Mouse (Mus musculus): ENCODE measurements around the gene Plxnb1. TPM values are rescaled to one million over a fixed set of nuclear protein-coding genes. Genes with fewer than 3 reads are reported as not detected.

The Plxnb1 gene
- polyA plus RNA-seq, 1 experiment, result not detected

DNA sequence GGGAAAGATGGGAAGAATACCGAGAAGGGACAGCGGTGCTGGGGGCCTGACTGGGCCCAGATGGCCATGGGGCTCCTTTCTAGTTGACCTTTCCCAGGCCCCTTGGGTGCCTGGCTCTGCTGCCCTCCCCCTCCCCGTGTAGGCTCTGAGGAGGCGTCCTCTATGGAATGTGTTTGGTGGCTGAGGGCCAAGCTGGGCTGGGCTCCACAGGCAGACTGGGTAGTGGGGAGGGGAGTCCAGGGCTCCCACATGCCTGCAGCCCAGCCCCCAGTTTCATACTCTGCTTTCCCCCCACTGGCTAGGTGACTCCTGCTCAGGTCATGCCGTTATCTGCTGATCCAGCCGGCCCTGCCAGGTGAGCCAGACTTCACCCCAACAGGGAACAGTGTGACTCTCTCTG lies 3.8 kb downstream of the Plxnb1 start:
- no peak overlapping the region for H3K27ac ChIP-seq (ENCODE audit: insufficient read depth, low read depth, low read length)
- no peak overlapping the region for H3K4me3 ChIP-seq (ENCODE audit: insufficient read depth, low read length)
- H3K4me1 ChIP-seq (ENCODE audit: control insufficient read depth, insufficient read depth, low read length), result peaks cover 3% of the 10 kb centered on the region; the same call in 1 of the 2 replicates
- TF ChIP-seq POLR2A (IDR thresholded peaks at IDR 0.05; ENCODE audit: borderline replicate concordance, low read depth, low read length) (no peak), CTCF (IDR thresholded peaks at IDR 0.05; ENCODE audit: low read depth, low read length) (no peak)

DNA sequence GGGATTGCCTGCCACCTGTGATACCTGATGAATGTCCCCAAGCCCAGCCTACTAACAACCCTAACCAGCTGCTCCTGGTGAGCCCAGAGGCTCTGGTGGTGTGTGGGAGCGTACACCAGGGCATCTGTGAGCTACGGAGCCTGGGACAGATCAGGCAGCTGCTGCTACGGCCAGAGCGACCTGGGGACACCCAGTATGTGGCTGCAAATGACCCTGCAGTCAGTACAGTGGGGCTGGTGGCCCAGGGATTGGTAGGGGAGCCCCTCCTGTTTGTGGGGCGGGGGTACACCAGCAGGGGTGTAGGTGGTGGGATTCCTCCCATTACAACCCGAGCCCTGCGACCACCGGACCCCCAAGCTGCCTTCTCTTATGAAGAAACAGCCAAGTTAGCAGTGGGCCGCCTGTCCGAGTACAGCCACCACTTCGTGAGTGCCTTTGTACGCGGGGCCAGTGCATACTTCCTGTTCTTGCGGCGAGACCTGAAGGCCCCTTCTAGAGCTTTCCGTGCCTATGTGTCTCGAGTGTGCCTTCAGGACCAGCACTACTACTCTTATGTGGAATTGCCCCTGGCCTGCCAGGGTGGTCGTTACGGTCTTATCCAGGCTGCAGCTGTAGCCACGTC lies 5.2 kb downstream of the Plxnb1 start:
- no peak for TF ChIP-seq POLR2A (IDR thresholded peaks at IDR 0.05; ENCODE audit: borderline replicate concordance, low read depth, low read length)
- no peak for TF ChIP-seq CTCF (IDR thresholded peaks at IDR 0.05; ENCODE audit: low read depth, low read length)
- Histone ChIP-seq H3K4me3 (ENCODE audit: insufficient read depth, low read length) (no peak overlapping the region), H3K4me1 (ENCODE audit: control insufficient read depth, insufficient read depth, low read length) (peaks cover 5% of the 10 kb centered on the region; the same call in 1 of the 2 replicates), H3K27ac (ENCODE audit: insufficient read depth, low read depth, low read length) (no peak overlapping the region)

DNA sequence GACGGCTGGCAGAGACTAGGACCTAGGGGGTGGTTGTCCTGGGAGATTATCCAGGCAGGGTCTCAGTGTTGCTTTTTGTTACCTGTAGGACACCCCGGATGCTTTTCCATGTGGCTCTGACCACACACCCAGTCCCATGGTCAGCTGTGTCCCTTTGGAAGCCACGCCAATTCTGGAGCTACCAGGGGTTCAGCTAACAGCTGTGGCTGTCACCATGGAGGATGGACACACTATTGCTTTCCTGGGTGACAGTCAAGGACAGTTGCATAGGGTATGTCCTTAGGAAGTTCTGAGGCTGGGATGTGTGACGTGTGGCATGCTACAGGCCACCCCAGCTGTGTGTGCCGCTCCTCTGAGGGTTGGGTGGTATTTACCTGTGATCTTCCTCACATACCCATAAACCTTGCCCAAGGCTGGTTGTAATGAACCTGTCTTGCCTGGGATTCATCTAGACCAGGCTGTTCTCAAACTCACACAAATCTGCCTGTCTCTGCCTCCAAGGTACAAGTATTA lies 6.8 kb downstream of the Plxnb1 start:
- peaks cover 6% of the 10 kb centered on the region; the same call in 1 of the 2 replicates for H3K4me1 ChIP-seq (ENCODE audit: control insufficient read depth, insufficient read depth, low read length)
- no peak overlapping the region for H3K27ac ChIP-seq (ENCODE audit: insufficient read depth, low read depth, low read length)
- no peak overlapping the region for H3K4me3 ChIP-seq (ENCODE audit: insufficient read depth, low read length)
- no peak for TF ChIP-seq POLR2A (IDR thresholded peaks at IDR 0.05; ENCODE audit: borderline replicate concordance, low read depth, low read length)
- no peak for TF ChIP-seq CTCF (IDR thresholded peaks at IDR 0.05; ENCODE audit: low read depth, low read length)

DNA sequence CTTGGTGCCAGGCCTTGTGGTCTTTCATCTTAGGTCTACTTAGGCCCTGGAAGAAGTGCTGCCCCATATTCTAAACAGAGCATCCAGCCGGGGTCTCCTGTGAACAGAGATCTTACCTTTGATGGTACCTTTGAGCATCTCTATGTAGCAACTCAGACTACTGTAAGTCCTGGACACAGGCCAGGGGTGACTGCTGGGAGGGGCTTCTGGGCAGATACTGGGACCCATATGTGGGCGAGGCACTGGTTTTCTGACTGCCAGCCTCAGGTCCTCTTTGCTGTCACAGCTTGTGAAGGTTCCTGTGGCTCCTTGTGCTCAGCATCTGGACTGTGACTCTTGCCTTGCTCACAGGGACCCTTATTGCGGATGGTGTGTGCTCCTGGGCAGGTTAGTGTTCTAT lies 7.4 kb downstream of the Plxnb1 start:
- TF ChIP-seq POLR2A (IDR thresholded peaks at IDR 0.05; ENCODE audit: borderline replicate concordance, low read depth, low read length) (no peak), CTCF (IDR thresholded peaks at IDR 0.05; ENCODE audit: low read depth, low read length) (no peak)
- Histone ChIP-seq H3K27ac (ENCODE audit: insufficient read depth, low read depth, low read length) (no peak overlapping the region), H3K4me1 (ENCODE audit: control insufficient read depth, insufficient read depth, low read length) (peaks cover 6% of the 10 kb centered on the region; the same call in 1 of the 2 replicates), H3K4me3 (ENCODE audit: insufficient read depth, low read length) (no peak overlapping the region)

DNA sequence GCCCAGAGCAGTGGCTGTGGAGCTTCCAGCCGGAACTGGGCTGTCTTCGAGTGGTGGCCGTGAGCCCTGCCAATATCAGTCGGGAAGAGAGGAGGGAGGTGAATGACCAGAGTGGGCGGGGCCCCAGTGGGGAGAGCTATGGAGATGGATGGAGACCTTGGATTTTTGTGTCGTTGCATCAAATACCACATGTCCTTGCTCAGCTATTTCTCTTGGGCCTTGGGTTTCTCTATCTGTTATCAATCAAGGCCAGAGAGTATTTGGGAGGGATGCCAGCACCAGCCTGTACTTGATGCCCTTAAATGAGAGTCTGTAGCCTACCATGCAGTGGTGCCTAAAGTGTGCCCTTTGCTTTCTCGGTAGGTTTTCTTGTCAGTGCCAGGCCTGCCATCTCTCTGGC lies 8.1 kb downstream of the Plxnb1 start:
- H3K4me1 ChIP-seq (ENCODE audit: control insufficient read depth, insufficient read depth, low read length), result peaks cover 3% of the 10 kb centered on the region; the same call in 1 of the 2 replicates
- no peak overlapping the region for H3K27ac ChIP-seq (ENCODE audit: insufficient read depth, low read depth, low read length)
- TF ChIP-seq POLR2A (IDR thresholded peaks at IDR 0.05; ENCODE audit: borderline replicate concordance, low read depth, low read length) (no peak), CTCF (IDR thresholded peaks at IDR 0.05; ENCODE audit: low read depth, low read length) (no peak)
- H3K4me3 ChIP-seq (ENCODE audit: insufficient read depth, low read length), result no peak overlapping the region

DNA sequence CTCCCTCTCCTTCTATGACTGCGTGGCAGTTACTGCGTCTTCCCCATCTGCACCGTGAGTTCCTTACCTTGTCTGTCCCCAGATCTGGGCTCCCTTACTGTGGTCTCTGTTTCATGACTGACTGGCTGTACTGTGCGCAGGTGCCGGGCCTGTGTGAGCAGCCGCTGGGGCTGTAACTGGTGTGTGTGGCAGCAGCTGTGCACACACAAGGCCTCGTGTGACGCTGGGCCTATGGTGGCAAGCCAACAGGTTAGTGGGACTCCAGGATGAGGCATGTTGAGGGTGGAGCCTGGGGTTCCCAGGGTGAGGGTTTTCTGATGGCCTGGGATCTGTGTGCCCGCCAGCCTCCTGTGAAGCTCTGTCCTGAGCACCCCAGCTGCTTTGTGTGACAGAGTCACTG lies 8.9 kb downstream of the Plxnb1 start:
- Histone ChIP-seq H3K4me1 (ENCODE audit: control insufficient read depth, insufficient read depth, low read length) (peaks cover 3% of the 10 kb centered on the region; the same call in 1 of the 2 replicates), H3K27ac (ENCODE audit: insufficient read depth, low read depth, low read length) (no peak overlapping the region), H3K4me3 (ENCODE audit: insufficient read depth, low read length) (no peak overlapping the region)
- no peak for TF ChIP-seq POLR2A (IDR thresholded peaks at IDR 0.05; ENCODE audit: borderline replicate concordance, low read depth, low read length)
- no peak for TF ChIP-seq CTCF (IDR thresholded peaks at IDR 0.05; ENCODE audit: low read depth, low read length)

DNA sequence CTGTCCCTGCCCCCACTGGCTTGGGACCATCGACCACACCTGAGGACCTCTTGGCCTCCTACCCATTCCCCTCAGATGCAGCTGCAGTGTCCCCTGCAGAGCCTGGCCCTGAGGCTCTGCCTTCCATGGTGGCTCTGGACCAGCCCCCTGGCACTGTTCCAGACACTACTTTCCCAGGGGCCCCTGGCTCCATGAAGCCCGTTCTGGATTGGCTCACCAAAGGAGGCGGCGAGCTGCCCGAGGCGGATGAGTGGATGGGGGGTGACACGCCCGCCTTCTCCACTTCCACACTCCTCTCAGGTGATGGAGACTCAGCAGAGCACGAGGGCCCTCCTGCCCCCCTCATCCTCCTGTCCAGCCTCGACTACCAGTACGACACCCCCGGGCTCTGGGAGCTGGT lies 9.8 kb downstream of the Plxnb1 start:
- H3K4me3 ChIP-seq (ENCODE audit: insufficient read depth, low read length), result no peak overlapping the region
- TF ChIP-seq CTCF (IDR thresholded peaks at IDR 0.05; ENCODE audit: low read depth, low read length), result no peak
- TF ChIP-seq POLR2A (IDR thresholded peaks at IDR 0.05; ENCODE audit: borderline replicate concordance, low read depth, low read length), result no peak
- no peak overlapping the region for H3K27ac ChIP-seq (ENCODE audit: insufficient read depth, low read depth, low read length)
- H3K4me1 ChIP-seq (ENCODE audit: control insufficient read depth, insufficient read depth, low read length), result peaks cover 3% of the 10 kb centered on the region; the same call in 1 of the 2 replicates

DNA sequence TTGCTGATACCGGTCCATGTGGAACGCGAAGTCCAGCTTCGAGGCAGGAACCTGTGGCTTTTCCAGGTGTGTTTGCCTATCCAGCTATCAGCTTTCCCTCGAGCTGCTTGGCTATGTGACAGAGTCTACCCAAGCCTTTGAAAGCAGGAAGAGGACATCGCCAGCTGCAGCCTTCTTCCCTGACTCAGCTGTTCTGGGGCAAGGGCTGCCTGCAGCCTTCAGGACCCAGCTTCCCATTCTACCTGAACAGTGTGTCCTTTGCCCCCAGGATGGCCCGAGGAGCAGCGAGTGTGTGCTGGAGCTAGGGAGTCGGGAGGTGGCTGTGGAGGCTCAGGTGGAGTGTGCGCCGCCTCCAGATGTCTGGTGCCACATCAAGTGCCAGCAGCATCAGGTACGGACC lies 10.5 kb downstream of the Plxnb1 start:
- H3K27ac ChIP-seq (ENCODE audit: insufficient read depth, low read depth, low read length), result no peak overlapping the region

DNA sequence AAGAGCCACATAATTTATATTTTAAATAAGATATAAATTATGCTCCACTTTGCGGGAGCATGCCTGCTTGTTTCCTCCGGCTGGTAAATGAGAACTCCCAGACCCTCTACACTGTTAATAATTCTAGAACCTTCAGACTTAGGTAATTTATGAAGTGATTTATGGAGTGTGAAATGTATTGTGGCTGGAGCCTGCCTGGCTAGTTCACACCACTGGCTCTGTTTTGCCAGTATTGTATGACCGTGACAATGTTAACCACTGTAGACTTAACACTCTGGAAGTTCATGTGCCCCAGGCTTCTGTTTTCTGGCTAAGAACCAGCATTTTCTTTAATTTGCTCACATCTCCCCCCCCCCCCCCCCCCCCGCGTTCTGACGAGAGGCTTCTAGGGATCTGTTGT lies 12.2 kb downstream of the Plxnb1 start:
- TF ChIP-seq POLR2A (IDR thresholded peaks at IDR 0.05; ENCODE audit: borderline replicate concordance, low read depth, low read length), result no peak
- TF ChIP-seq CTCF (IDR thresholded peaks at IDR 0.05; ENCODE audit: low read depth, low read length), result no peak
- H3K4me1 ChIP-seq (ENCODE audit: control insufficient read depth, insufficient read depth, low read length), result peaks cover 3% of the 10 kb centered on the region; the same call in 1 of the 2 replicates
- no peak overlapping the region for H3K4me3 ChIP-seq (ENCODE audit: insufficient read depth, low read length)
- no peak overlapping the region for H3K27ac ChIP-seq (ENCODE audit: insufficient read depth, low read depth, low read length)

More for the DNA sequence above, 10.5 kb downstream of the Plxnb1 start:
- peaks cover 3% of the 10 kb centered on the region; the same call in 1 of the 2 replicates for H3K4me1 ChIP-seq (ENCODE audit: control insufficient read depth, insufficient read depth, low read length)
- TF ChIP-seq POLR2A (IDR thresholded peaks at IDR 0.05; ENCODE audit: borderline replicate concordance, low read depth, low read length), result no peak
- TF ChIP-seq CTCF (IDR thresholded peaks at IDR 0.05; ENCODE audit: low read depth, low read length), result no peak
- H3K4me3 ChIP-seq (ENCODE audit: insufficient read depth, low read length), result no peak overlapping the region

DNA sequence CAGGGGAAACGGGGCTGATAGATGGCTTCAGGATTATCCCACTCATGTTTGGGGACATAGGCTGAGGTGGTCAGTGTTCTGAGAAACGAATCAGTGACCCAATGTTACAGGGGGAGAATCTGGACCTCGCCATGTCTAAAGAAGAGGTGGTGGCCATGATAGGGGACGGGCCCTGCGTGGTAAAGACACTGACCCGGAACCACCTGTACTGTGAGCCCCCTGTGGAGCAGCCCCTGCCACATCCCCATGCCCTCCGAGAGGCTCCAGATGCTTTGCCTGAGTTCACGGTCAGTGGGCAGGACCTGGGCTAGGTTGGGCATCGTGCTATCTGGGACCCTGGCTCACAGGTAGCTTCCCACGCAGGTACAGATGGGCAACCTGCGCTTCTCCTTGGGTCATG lies 15.1 kb downstream of the Plxnb1 start:
- Histone ChIP-seq H3K4me3 (ENCODE audit: insufficient read depth, low read length) (no peak overlapping the region), H3K27ac (ENCODE audit: insufficient read depth, low read depth, low read length) (no peak overlapping the region), H3K4me1 (ENCODE audit: control insufficient read depth, insufficient read depth, low read length) (peaks cover 7% of the 10 kb centered on the region; the same call in 1 of the 2 replicates)
- TF ChIP-seq CTCF (IDR thresholded peaks at IDR 0.05; ENCODE audit: low read depth, low read length) (no peak), POLR2A (IDR thresholded peaks at IDR 0.05; ENCODE audit: borderline replicate concordance, low read depth, low read length) (no peak)
